Mouse (Mus musculus): ENCODE data around the gene Aldh1a2. TPM values are rescaled to one million over a fixed set of nuclear protein-coding genes. Genes with fewer than 3 reads are reported as not detected.

Aldh1a2 gene
- total RNA-seq, 2 experiments from 2014 or later: 3.2 to 7.4 TPM

DNA sequence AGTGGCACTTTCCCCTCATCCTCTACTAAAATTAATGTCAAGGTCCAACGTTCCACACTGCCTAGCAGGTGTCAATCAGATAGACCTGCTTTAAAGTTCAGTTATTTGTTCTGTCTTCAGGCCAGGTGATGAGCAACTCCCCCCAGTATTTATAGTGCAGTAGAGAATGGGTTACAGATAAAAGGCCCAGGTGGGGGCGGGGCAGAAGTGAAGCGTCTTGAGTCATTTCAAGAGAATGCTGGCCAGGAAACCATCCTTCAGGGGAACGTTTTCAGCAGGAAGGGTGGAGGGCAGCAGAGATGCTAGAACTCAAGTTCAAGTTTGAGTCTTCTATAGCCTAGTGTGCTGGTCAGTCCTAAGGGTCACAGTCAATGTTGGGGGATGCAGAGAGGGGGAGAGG is 121.1 kb downstream of the Aldh1a2 start:
- no peak for DNase-seq
- intact Hi-C loops (cut with DNase I): no loop called here

DNA sequence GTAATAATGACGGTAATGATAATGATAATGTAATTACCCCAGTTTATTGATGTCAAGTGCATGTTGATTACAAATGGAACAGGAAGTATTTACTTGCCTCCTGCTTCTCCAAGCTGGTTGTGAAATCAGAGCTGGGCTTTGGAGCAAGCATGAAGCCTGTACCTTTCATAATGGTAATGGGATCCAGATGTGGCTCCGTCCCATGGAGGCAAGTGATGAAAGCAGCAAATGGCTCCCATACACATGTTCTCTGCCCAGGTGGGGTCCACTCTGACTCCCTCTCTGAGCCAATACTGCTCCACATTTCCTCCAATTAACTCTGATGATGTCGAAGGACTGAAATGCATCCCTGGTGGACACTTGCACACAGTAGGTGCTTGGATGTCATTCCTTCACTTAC is 121.8 kb downstream of the Aldh1a2 start:
- intact Hi-C loops (cut with DNase I): no loop called here
- DNase-seq: no peak

DNA sequence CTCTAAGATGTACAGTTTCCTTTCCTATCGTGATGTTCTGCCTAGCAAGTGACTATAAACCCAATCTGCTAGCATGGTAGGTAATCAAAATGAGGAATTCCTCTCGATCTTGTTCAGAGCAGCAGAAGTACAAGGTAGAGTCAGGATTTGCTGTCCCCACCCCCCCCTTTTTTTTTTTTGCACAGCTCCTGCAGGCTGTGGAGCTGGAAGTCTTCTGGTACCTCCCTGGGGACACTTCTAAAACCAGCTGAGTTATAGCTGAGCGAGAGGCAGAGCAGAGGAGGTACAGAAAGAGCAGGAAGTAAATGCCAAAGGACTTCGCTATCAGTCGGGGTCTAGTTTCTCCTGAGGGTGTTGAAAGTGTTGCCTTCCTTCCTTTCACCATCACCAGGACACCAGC is 124.5 kb downstream of the Aldh1a2 start:
- DNase-seq: no peak
- intact Hi-C loops (cut with DNase I): no loop called here

Other genes starting within 250 kb of the Aldh1a2 start
- gene Aqp9, start 47.1 kb upstream of the Aldh1a2 start, total RNA-seq (2021): under 1 TPM in 1 of 2 experiments, not detected in 1; 0.35 TPM

All from gastrocnemius, postnatal 36 days (tissue).